In genomic region chr9:24501618-24502017, GRCm38 (mm10) we compare ENCODE assay signal across 8 mouse cellular contexts. TPM values are rescaled to one million over a fixed set of nuclear protein-coding genes. Genes with fewer than 3 reads are reported as not detected.
DNase-seq lines count a peak whose midpoint lies in the region; ATAC-seq and TF ChIP-seq lines count a peak whose summit lies in the region.

No protein-coding gene starts in this region.

- ATAC-seq in erythroblast, adult 5-6 weeks (replicated peaks; ENCODE audit: low FRiP score, poor library complexity, severe bottlenecking): no peak
- ATAC-seq in embryonic facial prominence, embryonic 14.5 days (ENCODE audit: low read depth): no peak
- no peak for ATAC-seq in stomach, postnatal 0 days (ENCODE audit: low FRiP score, low TSS enrichment)

- peaks cover 11% of the 10 kb centered on the region for H3K36me3 ChIP-seq in erythroblast, embryonic 14.5 days (ENCODE audit: control insufficient read depth)
- no peaks in the 10 kb centered on the region for H3K36me3 ChIP-seq in embryonic facial prominence, embryonic 14.5 days (ENCODE audit: control insufficient read depth, insufficient read depth, low read length)
- H3K36me3 ChIP-seq in stomach, postnatal 0 days (ENCODE audit: control insufficient read depth, insufficient read depth, low read length): no peaks in the 10 kb centered on the region

- H3K4me1 ChIP-seq in erythroblast, embryonic 14.5 days (ENCODE audit: control insufficient read depth): peaks cover 53% of the 10 kb centered on the region
- peaks cover 19% of the 10 kb centered on the region for H3K4me1 ChIP-seq in embryonic facial prominence, embryonic 14.5 days (ENCODE audit: control insufficient read depth, insufficient read depth, low read length)
- no peaks in the 10 kb centered on the region; the same call in 1 of the 2 replicates for H3K4me1 ChIP-seq in stomach, postnatal 0 days (replicated peaks; ENCODE audit: control insufficient read depth, insufficient read depth)

- TF ChIP-seq EP300 in stomach, postnatal 0 days (optimal IDR thresholded peaks at IDR 0.05): no peak

- H3K4me3 ChIP-seq in erythroblast, embryonic 14.5 days (replicated peaks): peak overlapping the region; percentile 85
- H3K4me3 ChIP-seq in embryonic facial prominence, embryonic 14.5 days (ENCODE audit: low read depth, low read length): peak overlapping the region; percentile 76
- no peak overlapping the region for H3K4me3 ChIP-seq in stomach, postnatal 0 days (ENCODE audit: low read depth, low read length)

- H3K9ac ChIP-seq in embryonic facial prominence, embryonic 14.5 days (ENCODE audit: low read depth, low read length): peak overlapping the region; percentile 80; the same call in 1 of the 2 replicates
- no peak overlapping the region for H3K9ac ChIP-seq in stomach, postnatal 0 days (ENCODE audit: low read length)

- H3K27ac ChIP-seq in embryonic facial prominence, embryonic 14.5 days (replicated peaks; ENCODE audit: low read depth, low read length): no peak overlapping the region
- no peak overlapping the region for H3K27ac ChIP-seq in stomach, postnatal 0 days (replicated peaks)

- peak; percentile 48 for TF ChIP-seq CTCF in stomach, postnatal 0 days (IDR thresholded peaks at IDR 0.05; ENCODE audit: low read depth)

- DNase-seq in 416B (ENCODE audit: low read depth) (peak; percentile 68), liver (peak; percentile 46)
- no peak for DNase-seq in embryonic facial prominence, embryonic 14.5 days (ENCODE audit: low spot score)
- DNase-seq in stomach, postnatal 0 days (ENCODE audit: low spot score): no peak
- DNase-seq in cerebellum, adult 8-10 months: no peak
- DNase-seq in urinary bladder, postnatal 25 days (ENCODE audit: low spot score): no peak

- 0 out of 2 replicates have a peak, but pooled peaks cover 4% of the 10 kb centered on the region for H3K9me3 ChIP-seq in erythroblast, embryonic 14.5 days (ENCODE audit: control insufficient read depth, low read length)
- no peaks in the 10 kb centered on the region for H3K9me3 ChIP-seq in embryonic facial prominence, embryonic 14.5 days (ENCODE audit: control insufficient read depth, low read length)
- no peaks in the 10 kb centered on the region for H3K9me3 ChIP-seq in stomach, postnatal 0 days (ENCODE audit: control insufficient read depth, low read length)

- H3K27me3 ChIP-seq in erythroblast, embryonic 14.5 days (ENCODE audit: control insufficient read depth): no peaks in the 10 kb centered on the region
- H3K27me3 ChIP-seq in embryonic facial prominence, embryonic 14.5 days (replicated peaks; ENCODE audit: control insufficient read depth, insufficient read depth, low read length): no peaks in the 10 kb centered on the region
- no peaks in the 10 kb centered on the region for H3K27me3 ChIP-seq in stomach, postnatal 0 days (ENCODE audit: control insufficient read depth, insufficient read depth, low read length)

- H3K4me2 ChIP-seq in embryonic facial prominence, embryonic 14.5 days (ENCODE audit: low read depth, low read length): peak overlapping the region; percentile 68
- H3K4me2 ChIP-seq in stomach, postnatal 0 days (replicated peaks; ENCODE audit: low read depth): peak overlapping the region; percentile 72

- WGBS in embryonic facial prominence, embryonic 14.5 days: 56% methylated on average over 2 of the region's 2 CpGs
- 58% methylated on average over 2 of the region's 2 CpGs for WGBS in stomach, postnatal 0 days

RNA-seq across cellular contexts. Expression of gene Dpy19l1, which starts 1.3 kb away (rescaled TPM):
- polyA plus RNA-seq in erythroblast, embryonic 14.5 days (2012): 0.31 and 0.51 TPM in 2 replicates
- 17.1 and 21.1 TPM in 2 replicates for total RNA-seq in erythroblast, adult 5-6 weeks (2015; ENCODE audit: low replicate concordance)
- total RNA-seq in erythroblast, adult 5-6 weeks (2017; ENCODE audit: low replicate concordance): 17.6 and 21.0 TPM in 2 replicates
- 19.2 and 20.2 TPM in 2 replicates for polyA plus RNA-seq in embryonic facial prominence, embryonic 14.5 days (2014; fragmentation: Nextera tagmentation; extraction: Ambion mirVana)
- 5.2 TPM in 2 replicates for polyA plus RNA-seq in stomach, postnatal 0 days (2015; fragmentation: Nextera tagmentation; extraction: Ambion mirVana)

Comparison
In these comparisons a context has a peak if more than half of its experiments do, and no peak if none do; other contexts are left out.
1. DNase-seq: peak in 416B (single experiment) and liver (single experiment); none in embryonic facial prominence, embryonic 14.5 days (single experiment), stomach, postnatal 0 days (single experiment), cerebellum, adult 8-10 months (single experiment) and urinary bladder, postnatal 25 days (single experiment).